Mouse (Mus musculus) testis, adult 2 months (tissue): ENCODE results near the gene Stpg3.

Experiments
- CTCF ChIP-seq: fragments of 200-500 bp; IDR thresholded peaks from 2 replicates; pipeline ENCODE4 v1.5.1; 2012; ENCODE audit warnings: low read depth, mild to moderate bottlenecking, inconsistent platforms, low read length, moderate library complexity; ENCODE audit not compliant: control insufficient read depth, insufficient read depth, insufficient replicate concordance
- POLR2A ChIP-seq: fragments of 200-500 bp; IDR thresholded peaks from 2 replicates; pipeline ENCODE4 v1.6.1; 2012; ENCODE audit warnings: low read depth, mild to moderate bottlenecking, inconsistent platforms, low read length, moderate library complexity; ENCODE audit not compliant: control insufficient read depth

GRCm38 (mm10) chr2:25182664-25183063 lies 31.8 kb downstream of the Stpg3 start:
- no peak for TF ChIP-seq CTCF
- TF ChIP-seq POLR2A: no peak
